Mouse (Mus musculus) mouse trophoblast stem cell (cell line): ENCODE results near the gene Ddx54.

Experiments
- in situ Hi-C, 2 experiments: fragments of 300-500 bp; cut with MseI, MboI; formaldehyde crosslinking; loops; 2 replicates in 1 of 2; 3 replicates in 1 of 2; pipeline ENCODE4 v1.15.1; 2025

Gene Ddx54

GRCm38 (mm10) chr5:120677516-120677915 is 65.0 kb downstream of the Ddx54 start:
- in situ Hi-C loops = loop anchor here (5.0 kb wide), 1 partner anchor 35 kb away; the partner anchor contains the start of gene Dtx1 (in 2 of the 2)
